Mouse (Mus musculus): ENCODE measurements at regions not wholly inside any gene's neighbourhood (a gene's known extent, or its start where the extent isn't known, plus 50 kb on each side); places are given as distances from the start of the nearest gene placed in this dataset.

DNA sequence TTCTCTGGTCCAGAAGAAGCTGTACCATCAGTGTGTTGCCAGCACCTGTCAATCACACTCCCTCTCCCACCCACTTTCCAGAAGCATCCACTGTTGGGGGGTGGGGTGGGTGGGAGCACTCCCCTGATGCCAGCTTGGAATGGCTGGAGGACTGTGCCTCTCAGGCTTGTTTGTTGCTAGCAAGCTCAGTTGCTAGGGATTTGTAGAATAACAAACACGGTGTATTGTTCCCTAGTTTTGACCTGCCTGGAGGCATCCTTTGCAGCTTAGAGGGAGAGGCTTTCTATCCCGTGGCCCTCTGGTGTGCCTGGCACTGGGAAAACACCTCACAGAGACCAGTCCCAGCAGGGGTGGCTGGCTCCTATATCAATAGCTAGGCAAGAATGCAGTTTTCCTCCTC is 50.1 kb upstream of the Tnrc6c start:
- TF ChIP-seq CTCF (IDR thresholded peaks at IDR 0.05; ENCODE audit: control insufficient read depth, insufficient read depth, insufficient replicate concordance, low read depth, low read length) (no peak), POLR2A (IDR thresholded peaks at IDR 0.05; ENCODE audit: control insufficient read depth, low read depth, low read length) (no peak)
